ENCODE assay signal across 8 mouse cellular contexts in genomic region chrX:145504717-145505415, GRCm38 (mm10). TPM values are rescaled to one million over a fixed set of nuclear protein-coding genes. Genes with fewer than 3 reads are reported as not detected.
DNase-seq lines count a peak whose midpoint lies in the region; ATAC-seq lines count a peak whose summit lies in the region.

Gene Amot (minus strand): TSS chrX:145505181.

- no peaks in the 10 kb centered on the region for H3K27me3 ChIP-seq in hindbrain, embryonic 13.5 days

- H3K4me3 ChIP-seq in hindbrain, embryonic 13.5 days, result peak within 1 kb of the TSS; percentile 50

- H3K36me3 ChIP-seq in hindbrain, embryonic 13.5 days, result no peaks in the 10 kb centered on the region

- peak within 1 kb of the TSS; percentile 35; the same call in 1 of the 2 replicates for H3K27ac ChIP-seq in hindbrain, embryonic 13.5 days

- ATAC-seq in hindbrain, embryonic 13.5 days (ENCODE audit: low FRiP score), result peak; percentile 94

- H3K4me2 ChIP-seq in hindbrain, embryonic 13.5 days, result peak within 1 kb of the TSS; percentile 59

- peaks cover 9% of the 10 kb centered on the region for H3K4me1 ChIP-seq in hindbrain, embryonic 13.5 days (replicated peaks)

- DNase-seq in WW6 (ENCODE audit: low read depth, low spot score), result peak; percentile 54
- DNase-seq in cerebellum, postnatal 25 days, result peak; percentile 76 to 87
- peak; percentile 37 to 52 for DNase-seq in frontal cortex, postnatal 25 days (ENCODE audit: low spot score in 2 of 2)
- DNase-seq in left cerebral cortex, adult 18-20 months (ENCODE audit: low spot score in 2 of 2), result peak; percentile 59 to 74
- peak; percentile 88 to 92 for DNase-seq in lung, postnatal 4 days
- DNase-seq in retina, postnatal 7 days (ENCODE audit: low read depth, low spot score), result peak; percentile 34
- peak; percentile 70 to 71 for DNase-seq in urinary bladder, adult 18-20 months (ENCODE audit: low spot score in 2 of 2)

- H3K9ac ChIP-seq in hindbrain, embryonic 13.5 days, result peak within 1 kb of the TSS; percentile 62

- 17% methylated on average over 34 of the region's 34 CpGs for WGBS in hindbrain, embryonic 13.5 days

- H3K9me3 ChIP-seq in hindbrain, embryonic 13.5 days, result no peaks in the 10 kb centered on the region

RNA-seq across cellular contexts. Expression of gene Amot, which starts in this region (rescaled TPM):
- 11.7 and 12.0 TPM in 2 replicates for polyA plus RNA-seq in hindbrain, embryonic 13.5 days (2015; fragmentation: Nextera tagmentation; extraction: Ambion mirVana)
- 10 to 100 TPM; 20.3 to 22.4 TPM for total RNA-seq in left cerebral cortex, adult 18-20 months (2021)

Comparison
In these comparisons a context has a peak if more than half of its experiments do, and no peak if none do; other contexts are left out.
1. Peak in every context shown above with its lines: DNase-seq, ATAC-seq, H3K4me3 ChIP-seq and H3K27ac ChIP-seq.
2. DNase-seq: peak in every context shown above with its lines; median percentile 90 in lung, postnatal 4 days; 82 in cerebellum, postnatal 25 days; 70 in urinary bladder, adult 18-20 months; 66 in left cerebral cortex, adult 18-20 months; 54 in WW6; 44 in frontal cortex, postnatal 25 days; 34 in retina, postnatal 7 days.